Mouse (Mus musculus) lung, embryonic 15.5 days (tissue): ENCODE results near the gene Zfp628. TPM values are rescaled to one million over a fixed set of nuclear protein-coding genes. Genes with fewer than 3 reads are reported as not detected.

ENCODE experiments used
- ATAC-seq: fragments of 200-750 bp; cut with Nextera tagmentation; 2 replicates; pipeline ENCODE4 v1.8.0; 2017; ENCODE audit warnings: moderate number of reproducible peaks, borderline replicate concordance; ENCODE audit not compliant: low FRiP score, low TSS enrichment; ENCODE audit errors: extremely low read depth
- H3K27ac ChIP-seq: fragments of 300-500 bp; sonication (generic); 2 replicates; pipeline ENCODE4 v1.5.1; 2015; ENCODE audit warnings: moderate library complexity, mild to moderate bottlenecking, inconsistent platforms
- H3K27me3 ChIP-seq: fragments of 300-500 bp; sonication (generic); 2 replicates; pipeline ENCODE4 v1.6.1; 2015; ENCODE audit warnings: inconsistent platforms
- H3K36me3 ChIP-seq: fragments of 300-500 bp; sonication (generic); 2 replicates; pipeline ENCODE4 v1.6.1; 2015; ENCODE audit warnings: inconsistent platforms
- H3K4me1 ChIP-seq: fragments of 300-500 bp; sonication (generic); 2 replicates; pipeline ENCODE4 v1.6.1; 2015; ENCODE audit warnings: inconsistent platforms
- H3K4me2 ChIP-seq: fragments of 300-500 bp; sonication (generic); 2 replicates; pipeline ENCODE4 v1.6.1; 2015; ENCODE audit warnings: inconsistent platforms, mild to moderate bottlenecking, moderate library complexity
- H3K4me3 ChIP-seq: fragments of 300-500 bp; sonication (generic); 2 replicates; pipeline ENCODE4 v1.5.1; 2015; ENCODE audit warnings: mild to moderate bottlenecking, inconsistent platforms
- H3K9ac ChIP-seq: fragments of 300-500 bp; sonication (generic); 2 replicates; pipeline ENCODE4 v1.6.1; 2015; ENCODE audit warnings: inconsistent platforms
- H3K9me3 ChIP-seq: fragments of 300-500 bp; sonication (generic); 2 replicates; pipeline ENCODE4 v1.6.1; 2016; ENCODE audit warnings: inconsistent platforms
- WGBS: fragments of 180-500 bp; shearing (Covaris S2); methylation state at CpG from one replicate; pipeline ENCODE4 v1.1.7; 2015; 5-methylcytosine and 5-hydroxymethylcytosine counted together
- polyA plus RNA-seq: library from polyadenylated mRNA; unstranded; fragments of >200 nt; fragmentation: Nextera tagmentation; extraction: Ambion mirVana; gene quantifications from 2 replicates; pipeline ENCODE4 v1.2.1, GENCODE M21; 2015

The Zfp628 gene
- polyA plus RNA-seq, 1 experiment from 2014 or later: 3.4 TPM

DNA sequence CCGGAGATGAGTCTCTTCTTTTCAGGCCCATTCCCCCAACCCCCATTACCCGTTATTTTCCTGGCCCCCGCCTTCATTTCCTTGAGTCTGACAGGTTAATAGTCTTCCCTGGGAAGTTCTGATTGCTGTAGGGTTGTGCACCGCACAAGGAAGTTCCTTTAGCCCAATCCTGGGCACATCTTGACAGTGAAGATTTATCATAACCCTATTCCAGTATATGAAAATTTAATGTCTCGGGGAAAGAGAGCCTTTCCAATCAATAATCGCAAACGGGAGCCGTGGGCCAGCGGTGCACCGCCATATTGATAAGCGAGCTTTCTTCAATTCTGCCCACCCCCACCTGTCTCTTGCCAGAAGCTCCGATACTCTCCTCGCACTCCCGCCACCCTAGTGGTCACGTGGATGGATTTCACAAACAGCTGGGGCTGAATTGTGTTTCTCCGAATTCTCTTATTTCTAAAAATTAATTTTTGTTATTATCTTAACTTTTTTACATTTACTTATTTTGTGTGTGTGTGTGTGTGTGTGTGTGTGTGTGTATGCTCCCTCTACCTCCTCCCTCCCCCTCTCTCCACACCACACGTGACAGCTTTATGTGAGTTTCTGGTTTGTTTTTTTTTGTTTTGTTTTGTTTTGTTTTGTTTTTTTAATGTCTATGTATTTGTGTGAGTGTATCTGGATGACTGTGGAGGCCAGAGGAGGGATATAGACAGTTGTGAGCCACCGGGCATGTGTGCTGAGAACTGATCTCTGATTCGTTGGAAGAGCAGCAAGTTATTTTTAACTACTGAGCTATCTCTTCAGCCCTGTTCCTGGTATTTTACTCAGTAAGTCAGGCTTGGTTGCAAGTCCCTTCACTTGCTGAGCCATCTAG, 15.1 kb upstream of the Zfp628 start:
- Histone ChIP-seq H3K9me3 (peaks cover 3% of the 10 kb centered on the region; the same call in 1 of the 2 replicates), H3K9ac (no peak overlapping the region), H3K27me3 (peaks cover 6% of the 10 kb centered on the region; the same call in 1 of the 2 replicates), H3K4me1 (0 out of 2 replicates have a peak, but pooled peaks cover 4% of the 10 kb centered on the region), H3K27ac (no peak overlapping the region), H3K4me2 (peak overlapping the region; percentile 48), H3K4me3 (peak overlapping the region; percentile 10; the same call in 1 of the 2 replicates), H3K36me3 (no peaks in the 10 kb centered on the region)
- no peak for ATAC-seq
- 5% methylated on average over 19 of the region's 19 CpGs for WGBS

GRCm38 (mm10) chr7:4900523-4900851, 14.5 kb upstream of the Zfp628 start:
- 37% methylated on average over 11 of the region's 11 CpGs for WGBS

DNA sequence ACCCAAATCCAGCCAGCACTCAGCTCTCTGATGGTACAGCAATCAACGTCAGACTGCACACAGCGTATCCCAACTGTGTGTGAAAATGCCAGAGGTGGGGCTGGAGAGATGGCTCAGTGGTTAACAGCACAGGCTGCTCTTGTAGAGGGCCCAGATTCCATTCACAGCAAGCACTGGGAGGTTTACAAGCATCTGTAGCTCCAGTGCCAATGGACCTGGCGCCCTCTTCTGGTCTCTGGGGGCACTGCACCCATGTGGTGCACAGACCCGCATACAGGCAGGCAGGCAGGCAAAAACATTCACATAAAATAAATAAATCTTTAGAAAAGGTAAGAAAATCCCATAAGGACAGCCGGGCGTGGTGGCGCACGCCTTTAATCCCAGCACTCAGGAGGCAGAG, 13.8 kb upstream of the Zfp628 start:
- H3K9ac ChIP-seq: no peak overlapping the region
- peaks cover 6% of the 10 kb centered on the region; the same call in 1 of the 2 replicates for H3K27me3 ChIP-seq
- H3K27ac ChIP-seq: no peak overlapping the region
- 0 out of 2 replicates have a peak, but pooled peaks cover 4% of the 10 kb centered on the region for H3K4me1 ChIP-seq
- no peak overlapping the region for H3K4me3 ChIP-seq
- no peaks in the 10 kb centered on the region for H3K36me3 ChIP-seq
- WGBS: 53% methylated on average over 8 of the region's 8 CpGs
- peaks cover 3% of the 10 kb centered on the region; the same call in 1 of the 2 replicates for H3K9me3 ChIP-seq
- ATAC-seq: no peak
- H3K4me2 ChIP-seq: no peak overlapping the region

More at GRCm38 (mm10) chr7:4900523-4900851, 14.5 kb upstream of the Zfp628 start:
- Histone ChIP-seq H3K4me2 (peak overlapping the region; percentile 48), H3K36me3 (no peaks in the 10 kb centered on the region), H3K27ac (no peak overlapping the region), H3K4me1 (0 out of 2 replicates have a peak, but pooled peaks cover 4% of the 10 kb centered on the region), H3K4me3 (0 out of 2 replicates have a peak overlapping the region, but pooled peaks have one; percentile 10), H3K27me3 (peaks cover 6% of the 10 kb centered on the region; the same call in 1 of the 2 replicates), H3K9me3 (peaks cover 3% of the 10 kb centered on the region; the same call in 1 of the 2 replicates), H3K9ac (no peak overlapping the region)
- ATAC-seq: no peak

DNA sequence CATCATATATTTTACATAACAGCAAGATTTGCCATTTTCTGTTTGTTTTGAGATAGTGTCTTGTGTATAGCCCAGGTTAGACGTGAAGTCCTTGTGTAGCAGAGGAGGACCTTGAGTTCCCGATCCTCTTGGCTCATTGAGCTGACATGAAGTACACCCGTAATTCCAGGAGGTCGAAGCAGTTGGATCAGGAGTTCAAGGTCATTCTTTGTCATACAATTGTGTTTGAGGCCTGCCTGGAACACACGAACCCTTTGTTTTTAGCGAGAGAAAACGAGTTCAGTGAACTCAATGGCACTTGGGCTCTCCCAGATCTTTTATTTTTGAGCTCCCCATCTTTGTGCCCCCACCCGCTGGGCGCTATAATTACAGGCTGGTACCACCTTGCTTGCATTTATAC, 12.6 kb upstream of the Zfp628 start:
- ATAC-seq: no peak
- Histone ChIP-seq H3K27me3 (peaks cover 6% of the 10 kb centered on the region; the same call in 1 of the 2 replicates), H3K9ac (no peak overlapping the region), H3K27ac (no peak overlapping the region), H3K4me1 (0 out of 2 replicates have a peak, but pooled peaks cover 4% of the 10 kb centered on the region), H3K4me2 (no peak overlapping the region), H3K36me3 (no peaks in the 10 kb centered on the region), H3K4me3 (no peak overlapping the region), H3K9me3 (peaks cover 3% of the 10 kb centered on the region; the same call in 1 of the 2 replicates)
- 76% methylated on average over 9 of the region's 9 CpGs for WGBS

DNA sequence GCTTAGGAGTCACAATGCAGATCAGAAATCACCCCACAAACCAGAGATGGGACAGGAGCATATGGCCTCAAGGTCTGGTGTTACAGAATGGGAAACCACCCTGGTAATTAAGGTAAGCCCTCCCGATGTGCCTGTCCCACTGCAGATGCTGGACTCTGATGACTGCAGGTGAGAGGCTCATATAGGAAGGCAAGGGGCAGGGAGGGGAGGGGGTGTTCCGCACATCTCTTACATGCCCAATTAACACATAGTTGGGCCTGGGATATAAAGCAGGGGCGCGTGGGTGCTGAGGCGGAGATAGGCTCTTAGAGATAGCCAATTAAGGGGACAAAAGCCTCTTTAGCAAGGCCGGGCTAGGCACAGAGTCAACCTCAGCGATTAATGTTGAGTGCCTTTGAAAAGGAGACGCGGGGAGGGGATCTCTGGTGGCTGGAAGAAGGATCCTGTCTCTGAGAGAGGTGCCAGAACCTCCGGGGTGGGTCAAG, 8.5 kb upstream of the Zfp628 start, which contains the start of gene Gm36210:
Gene Gm36210, minus strand, starts transcription at position 51 of the 485 bp plus-strand sequence.
- H3K9ac ChIP-seq: no peak within 1 kb of the TSS
- H3K36me3 ChIP-seq: no peaks in the 10 kb centered on the region
- no peaks in the 10 kb centered on the region for H3K9me3 ChIP-seq
- no peak within 1 kb of the TSS for H3K27ac ChIP-seq
- H3K4me3 ChIP-seq: no peak within 1 kb of the TSS
- WGBS: 69% methylated on average over 10 of the region's 10 CpGs
- H3K27me3 ChIP-seq: no peaks in the 10 kb centered on the region
- H3K4me1 ChIP-seq: no peaks in the 10 kb centered on the region
- no peak within 1 kb of the TSS for H3K4me2 ChIP-seq
- ATAC-seq: no peak

- 22% methylated on average over 9 of the region's 9 CpGs for WGBS
- H3K9ac ChIP-seq: no peak overlapping the region
- H3K27ac ChIP-seq: no peak overlapping the region
- H3K27me3 ChIP-seq: no peaks in the 10 kb centered on the region
- H3K36me3 ChIP-seq: no peaks in the 10 kb centered on the region
- ATAC-seq: no peak
- no peak overlapping the region for H3K4me3 ChIP-seq
- H3K9me3 ChIP-seq: no peaks in the 10 kb centered on the region
- peaks cover 11% of the 10 kb centered on the region for H3K4me1 ChIP-seq
- H3K4me2 ChIP-seq: no peak overlapping the region
Observed at GRCm38 (mm10) chr7:4911561-4911960, 3.5 kb upstream of the Zfp628 start.

DNA sequence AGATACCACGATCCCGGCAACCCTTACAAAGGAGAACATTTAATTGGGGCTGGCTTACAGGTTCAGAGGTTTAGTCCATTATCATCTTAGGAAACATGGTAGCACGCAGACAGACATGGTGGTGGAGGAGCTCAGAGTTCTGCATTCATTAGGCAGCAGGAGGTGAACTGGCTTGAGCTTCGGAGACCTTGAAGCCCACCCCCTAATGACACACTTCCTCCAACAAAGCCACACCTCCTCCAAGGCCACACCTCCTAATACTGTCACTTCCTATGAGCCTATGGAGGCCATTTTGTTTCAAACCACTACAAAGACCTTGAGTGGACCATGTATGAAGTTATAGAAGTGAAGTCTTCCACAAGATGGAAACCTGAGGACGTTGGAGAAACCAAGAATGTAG, 2.8 kb upstream of the Zfp628 start:
- Histone ChIP-seq H3K9ac (no peak overlapping the region), H3K9me3 (no peaks in the 10 kb centered on the region), H3K4me2 (no peak overlapping the region), H3K27ac (no peak overlapping the region), H3K36me3 (no peaks in the 10 kb centered on the region; the same call in 1 of the 2 replicates), H3K27me3 (no peaks in the 10 kb centered on the region), H3K4me1 (peaks cover 15% of the 10 kb centered on the region), H3K4me3 (no peak overlapping the region)
- 52% methylated on average over 5 of the region's 5 CpGs for WGBS
- ATAC-seq: no peak

GRCm38 (mm10) chr7:4915669-4916416, 826 bp downstream of the Zfp628 start:
- Histone ChIP-seq H3K36me3 (peaks cover 24% of the 10 kb centered on the region), H3K4me3 (peak overlapping the region; percentile 73), H3K27me3 (no peaks in the 10 kb centered on the region), H3K9ac (peak overlapping the region; percentile 93), H3K4me1 (peaks cover 15% of the 10 kb centered on the region), H3K4me2 (peak overlapping the region; percentile 63), H3K9me3 (no peaks in the 10 kb centered on the region), H3K27ac (peak overlapping the region; percentile 97)
- peak; percentile 32; the same call in 1 of the 2 replicates for ATAC-seq
- 11% methylated on average over 14 of the region's 14 CpGs for WGBS

DNA sequence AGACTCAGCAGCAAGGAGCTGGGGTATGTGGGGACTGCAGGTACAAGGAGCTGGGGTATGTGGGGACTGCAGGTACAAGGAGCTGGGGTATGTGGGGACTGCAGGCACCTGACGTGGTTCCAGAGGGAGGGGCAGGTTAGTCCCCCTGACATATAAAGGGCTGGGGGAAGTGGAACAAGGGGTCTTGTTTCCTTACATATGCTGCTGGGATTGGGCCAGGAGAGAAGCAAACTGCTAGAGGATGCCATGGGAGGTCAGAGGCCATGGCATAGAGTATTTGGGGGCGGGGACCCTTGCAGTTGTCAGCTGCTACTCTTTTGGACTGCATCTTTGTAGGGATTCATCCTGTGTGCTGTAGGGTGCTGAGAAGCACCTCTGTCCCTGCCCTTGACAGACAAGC, 2.5 kb downstream of the Zfp628 start:
- Histone ChIP-seq H3K4me3 (no peak overlapping the region), H3K4me1 (peaks cover 28% of the 10 kb centered on the region), H3K9ac (no peak overlapping the region), H3K27me3 (no peaks in the 10 kb centered on the region), H3K36me3 (peaks cover 27% of the 10 kb centered on the region), H3K27ac (no peak overlapping the region), H3K4me2 (no peak overlapping the region), H3K9me3 (no peaks in the 10 kb centered on the region)
- ATAC-seq: no peak
- WGBS: 91% methylated on average over 2 of the region's 2 CpGs

DNA sequence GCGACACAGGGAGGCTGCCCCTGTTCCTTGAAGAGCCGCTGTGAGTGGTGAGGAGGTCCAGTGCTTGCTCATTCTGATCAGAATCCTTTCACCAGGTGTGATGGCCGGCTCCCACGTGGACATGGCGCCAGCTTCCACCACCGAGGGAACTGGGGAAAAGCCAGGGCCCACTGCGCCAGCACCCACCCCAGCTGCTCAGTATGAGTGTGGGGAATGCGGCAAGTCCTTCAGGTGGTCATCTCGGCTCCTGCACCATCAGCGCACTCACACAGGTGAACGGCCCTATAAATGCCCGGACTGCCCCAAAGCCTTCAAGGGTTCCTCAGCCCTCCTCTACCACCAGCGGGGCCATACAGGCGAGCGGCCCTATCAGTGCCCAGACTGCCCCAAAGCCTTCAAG, 3.7 kb downstream of the Zfp628 start:
- 91% methylated on average over 15 of the region's 15 CpGs for WGBS
- no peak for ATAC-seq
- peaks cover 40% of the 10 kb centered on the region for H3K4me1 ChIP-seq

GRCm38 (mm10) chr7:4919096-4919495, 4.1 kb downstream of the Zfp628 start:
- Histone ChIP-seq H3K27me3 (no peaks in the 10 kb centered on the region), H3K4me3 (no peak overlapping the region), H3K9ac (no peak overlapping the region), H3K4me2 (no peak overlapping the region), H3K36me3 (peaks cover 27% of the 10 kb centered on the region), H3K4me1 (peaks cover 44% of the 10 kb centered on the region), H3K9me3 (no peaks in the 10 kb centered on the region), H3K27ac (no peak overlapping the region)
- WGBS: 85% methylated on average over 21 of the region's 21 CpGs
- no peak for ATAC-seq

More for the DNA sequence above, 3.7 kb downstream of the Zfp628 start:
- no peaks in the 10 kb centered on the region for H3K27me3 ChIP-seq
- no peaks in the 10 kb centered on the region for H3K9me3 ChIP-seq
- no peak overlapping the region for H3K27ac ChIP-seq
- no peak overlapping the region for H3K4me3 ChIP-seq
- no peak overlapping the region for H3K4me2 ChIP-seq
- H3K36me3 ChIP-seq: peaks cover 27% of the 10 kb centered on the region
- H3K9ac ChIP-seq: no peak overlapping the region
